Mouse (Mus musculus) bone marrow, adult 2 months (tissue): ENCODE measurements at regions not wholly inside any gene's neighbourhood (a gene's known extent, or its start where the extent isn't known, plus 50 kb on each side); places are given as distances from the start of the nearest gene placed in this dataset.

ENCODE experiments used
- H3K27ac ChIP-seq: fragments of 200-500 bp; 2 replicates; pipeline ENCODE4 v1.5.1; 2012; ENCODE audit warnings: low read depth, mild to moderate bottlenecking, control low read depth, inconsistent platforms, low read length; ENCODE audit not compliant: control insufficient read depth, poor library complexity, insufficient read depth
- H3K4me1 ChIP-seq: fragments of 200-500 bp; 2 replicates; pipeline ENCODE4 v1.6.1; 2011; ENCODE audit warnings: low read length; ENCODE audit not compliant: control insufficient read depth, insufficient read depth
- H3K4me3 ChIP-seq: fragments of 200-500 bp; replicated peaks from 2 replicates; pipeline ENCODE3; 2011; ENCODE audit warnings: mild to moderate bottlenecking, low read depth, low read length, control low read depth; ENCODE audit not compliant: control insufficient read depth
- CTCF ChIP-seq: fragments of 200-500 bp; IDR thresholded peaks from 2 replicates; pipeline ENCODE4 v1.5.1; 2011; ENCODE audit warnings: low read length, control low read depth; ENCODE audit not compliant: control insufficient read depth, insufficient read depth
- POLR2A ChIP-seq: fragments of 200-500 bp; IDR thresholded peaks from 2 replicates; pipeline ENCODE4 v1.6.1; 2011; ENCODE audit warnings: low read depth, mild to moderate bottlenecking, control low read depth, low read length, borderline replicate concordance; ENCODE audit not compliant: control insufficient read depth
- WGBS: fragments of 180-500 bp; shearing (Covaris S2); methylation state at CpG from one replicate; pipeline ENCODE4 v1.1.7; 2018; 5-methylcytosine and 5-hydroxymethylcytosine counted together

GRCm38 (mm10) chr7:67462591-67462990 lies 89.9 kb upstream of the Mef2a start:
- WGBS = 60% methylated on average over 9 of the region's 9 CpGs
- H3K4me3 ChIP-seq = no peak overlapping the region
- TF ChIP-seq POLR2A (no peak), CTCF (no peak)
- no peak overlapping the region for H3K27ac ChIP-seq
- peaks cover 8% of the 10 kb centered on the region for H3K4me1 ChIP-seq

GRCm38 (mm10) chr7:67461333-67462255 lies 88.9 kb upstream of the Mef2a start:
- 15% methylated on average over 11 of the region's 11 CpGs for whole genome bisulfite sequencing
- Histone ChIP-seq H3K4me1 (peaks cover 8% of the 10 kb centered on the region), H3K4me3 (no peak overlapping the region), H3K27ac (peak overlapping the region; percentile 37; the same call in 1 of the 2 replicates)
- TF ChIP-seq CTCF (no peak), POLR2A (no peak)

GRCm38 (mm10) chr7:67459810-67460209 lies 87.2 kb upstream of the Mef2a start:
- peak overlapping the region; percentile 1; the same call in 1 of the 2 replicates for H3K27ac ChIP-seq
- no peak overlapping the region for H3K4me3 ChIP-seq
- H3K4me1 ChIP-seq = peaks cover 8% of the 10 kb centered on the region
- no peak for TF ChIP-seq POLR2A
- no peak for TF ChIP-seq CTCF
- WGBS = 19% methylated on average over 10 of the region's 10 CpGs

GRCm38 (mm10) chr7:67459209-67459608 lies 86.6 kb upstream of the Mef2a start:
- peaks cover 8% of the 10 kb centered on the region for H3K4me1 ChIP-seq
- no peak overlapping the region for H3K27ac ChIP-seq
- no peak overlapping the region for H3K4me3 ChIP-seq
- TF ChIP-seq POLR2A (no peak), CTCF (no peak)
- WGBS = 92% methylated on average over 9 of the region's 9 CpGs

- H3K4me1 ChIP-seq = peaks cover 6% of the 10 kb centered on the region
- no peak overlapping the region for H3K4me3 ChIP-seq
- no peak for TF ChIP-seq CTCF
- TF ChIP-seq POLR2A = no peak
- 40% methylated on average over 4 of the region's 4 CpGs for WGBS
- no peak overlapping the region for H3K27ac ChIP-seq
Measured at GRCm38 (mm10) chr7:67458640-67459039, 86.0 kb upstream of the Mef2a start.

- TF ChIP-seq CTCF (no peak), POLR2A (no peak)
- H3K4me1 ChIP-seq = peaks cover 6% of the 10 kb centered on the region
- H3K4me3 ChIP-seq = no peak overlapping the region
- 67% methylated on average over 1 of the region's 1 CpGs for WGBS
- no peak overlapping the region for H3K27ac ChIP-seq
Measured at GRCm38 (mm10) chr7:67457898-67458297, 85.2 kb upstream of the Mef2a start.

- peaks cover 5% of the 10 kb centered on the region for H3K4me1 ChIP-seq
- no peak overlapping the region for H3K27ac ChIP-seq
- 81% methylated on average over 4 of the region's 4 CpGs for WGBS
- H3K4me3 ChIP-seq = no peak overlapping the region
- TF ChIP-seq CTCF = no peak
- TF ChIP-seq POLR2A = no peak
Measured at GRCm38 (mm10) chr7:67456015-67456414, 83.4 kb upstream of the Mef2a start.

- 74% methylated on average over 4 of the region's 4 CpGs for WGBS
- Histone ChIP-seq H3K4me1 (peaks cover 2% of the 10 kb centered on the region; the same call in 1 of the 2 replicates), H3K27ac (no peak overlapping the region), H3K4me3 (no peak overlapping the region)
- no peak for TF ChIP-seq CTCF
- no peak for TF ChIP-seq POLR2A
Measured at GRCm38 (mm10) chr7:67454458-67454857, 81.8 kb upstream of the Mef2a start.
